Mouse (Mus musculus) spleen, postnatal 4 days (tissue): ENCODE results near the gene Dusp21.

ENCODE experiments used
- DNase-seq, 2 experiments: peaks; one replicate each; pipeline ENCODE4 v3.0.0; 2022; ENCODE audit warnings: low spot score in 2 of 2

The Dusp21 gene

DNA sequence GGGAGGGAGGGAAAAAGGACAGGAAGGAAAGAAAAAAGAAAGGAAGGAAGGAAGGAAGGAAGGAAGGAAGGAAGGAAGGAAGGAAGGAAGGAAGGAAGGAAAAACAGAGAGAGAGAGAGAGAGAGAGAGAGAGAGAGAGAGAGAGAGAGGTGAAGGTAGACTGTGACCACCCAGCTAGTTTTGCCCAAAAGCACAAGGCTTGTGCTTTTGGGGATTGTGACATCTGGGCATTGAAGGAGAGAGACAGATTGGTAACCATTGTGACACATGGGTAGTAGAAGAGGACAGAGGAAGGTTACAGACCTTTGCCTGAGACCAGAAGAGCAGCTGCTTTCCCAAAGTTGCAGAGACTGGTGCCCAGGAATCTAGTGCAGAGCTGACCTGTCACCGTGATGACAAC is at the start of gene Dusp21:
Dusp21 (plus strand) TSS at position 301 of the 400 bp plus-strand sequence.
- no peak for DNase-seq

DNA sequence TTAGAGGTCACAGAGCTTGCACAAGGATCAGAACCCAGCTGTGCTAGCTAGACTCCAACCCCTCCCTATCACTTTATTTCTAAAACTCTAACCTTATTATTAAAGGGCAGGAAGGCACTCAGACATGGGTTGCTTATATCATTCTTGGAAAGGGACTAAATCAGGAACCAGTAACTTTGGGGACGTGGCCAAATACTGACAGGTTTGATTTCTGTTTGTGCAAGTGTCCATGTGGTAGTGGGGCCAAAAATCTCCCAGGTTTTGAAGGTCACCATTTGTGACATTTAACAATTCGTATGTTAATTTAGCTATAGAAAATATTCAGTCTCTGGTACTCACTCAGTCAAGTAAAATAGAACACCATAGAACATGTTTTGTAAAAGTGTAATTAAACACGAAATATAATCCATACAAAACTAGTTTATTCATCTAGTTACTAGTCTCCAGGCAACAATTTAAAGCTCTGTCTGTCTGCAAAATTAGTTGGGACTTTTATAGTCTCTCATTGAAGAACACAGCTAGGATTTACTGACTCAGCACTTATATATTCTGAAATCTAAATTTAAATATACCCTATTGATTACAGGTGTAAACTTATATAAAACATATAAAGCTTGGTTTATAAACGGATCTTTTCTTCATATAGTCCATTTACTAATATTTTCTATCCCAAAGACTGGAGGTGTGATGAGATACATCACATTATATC is 15.2 kb downstream of the Dusp21 start:
- no peak for DNase-seq

DNA sequence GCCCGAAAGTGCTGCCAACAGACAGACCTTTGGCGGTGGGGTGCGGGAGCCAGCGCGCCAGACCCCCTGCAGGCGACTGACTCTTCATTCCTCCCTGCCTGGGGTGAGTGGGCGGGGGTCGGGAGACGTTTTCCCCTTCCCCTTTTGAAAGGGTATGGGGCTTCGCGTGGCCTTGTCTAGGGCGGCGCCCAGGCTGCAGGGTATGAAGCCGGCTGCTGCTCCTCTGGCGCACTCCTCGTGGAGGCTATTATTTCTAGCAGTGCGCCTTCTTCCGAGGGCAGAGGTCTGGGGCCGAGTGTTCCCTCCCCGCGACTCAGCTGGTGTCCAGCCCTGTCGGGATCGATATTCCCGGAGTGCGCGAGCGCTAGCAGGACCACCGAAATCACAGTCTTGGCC is 16.1 kb downstream of the Dusp21 start:
- DNase-seq = peak in 1 of 2 experiments; percentile 23

DNA sequence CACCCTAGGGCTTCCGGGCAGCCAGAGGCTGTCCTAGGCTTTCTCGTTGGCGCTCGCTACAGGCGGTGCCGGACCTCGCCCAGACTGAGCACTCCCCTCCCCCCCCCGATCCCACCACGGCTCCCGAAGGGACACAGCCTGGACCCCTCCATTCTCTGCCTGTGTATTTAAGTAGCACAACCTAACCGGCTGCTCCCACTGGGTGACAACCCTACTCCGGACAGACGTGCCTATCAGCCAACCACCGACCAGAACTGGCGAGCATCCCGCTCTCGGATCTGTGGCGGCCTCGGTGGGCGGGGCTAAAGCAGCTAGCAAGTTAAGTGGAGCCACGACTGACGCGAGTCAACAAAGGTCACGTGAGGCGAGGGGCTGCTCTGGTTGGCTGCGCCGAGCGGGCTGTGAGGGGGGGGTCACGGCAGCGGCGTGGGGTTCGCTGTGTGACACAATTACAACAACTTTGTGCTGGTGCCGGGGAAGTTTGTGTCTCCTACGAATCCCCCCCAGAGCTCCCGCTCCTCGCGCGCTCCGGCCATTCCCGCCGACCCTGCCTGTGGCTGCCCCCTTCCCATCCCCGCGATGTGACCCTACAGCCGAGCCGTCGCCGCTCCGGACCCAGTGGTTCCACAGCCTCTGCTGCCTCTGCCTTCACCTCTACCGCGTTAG is 16.7 kb downstream of the Dusp21 start, which contains the start of gene Kdm6a:
Kdm6a (plus strand) TSS at position 384 of the 666 bp plus-strand sequence.
- DNase-seq = peak; percentile 97 to 100

DNA sequence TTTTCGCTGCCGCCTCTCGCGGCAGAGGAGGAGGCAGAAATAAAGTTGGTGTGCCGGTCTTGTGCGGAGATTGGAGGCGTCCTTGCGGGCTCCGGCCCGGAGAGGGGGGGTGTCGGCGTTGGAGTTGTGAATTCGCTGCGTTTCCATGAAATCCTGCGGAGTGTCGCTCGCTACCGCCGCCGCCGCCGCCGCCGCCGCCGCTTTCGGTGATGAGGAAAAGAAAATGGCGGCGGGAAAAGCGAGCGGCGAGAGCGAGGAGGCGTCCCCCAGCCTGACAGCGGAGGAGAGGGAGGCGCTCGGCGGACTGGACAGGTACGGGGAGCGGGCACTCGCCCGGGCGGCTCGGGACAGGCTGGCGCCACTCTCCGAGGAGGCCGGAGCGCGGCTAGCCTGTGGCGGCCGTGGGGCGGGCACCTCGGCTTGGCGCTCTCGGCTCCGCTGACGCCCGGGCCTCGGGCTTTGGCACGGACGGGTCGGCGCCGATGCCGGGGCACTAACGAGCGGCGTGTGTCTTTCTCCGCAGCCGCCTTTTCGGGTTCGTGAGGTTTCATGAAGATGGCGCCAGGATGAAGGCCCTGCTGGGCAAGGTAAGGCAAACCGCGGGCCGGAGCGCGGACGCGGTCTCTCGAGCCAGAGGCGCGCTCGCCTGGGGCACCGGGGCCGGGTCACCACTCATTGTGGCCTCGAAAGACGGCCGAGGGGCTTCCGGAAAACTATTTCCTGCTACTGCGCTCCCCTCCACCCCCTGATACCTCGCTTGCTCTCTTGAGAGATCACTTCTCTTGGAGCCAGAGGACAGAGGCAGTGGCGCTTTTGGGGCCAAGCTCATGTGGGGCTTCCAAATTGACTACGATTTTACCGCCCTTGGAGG is 17.4 kb downstream of the Dusp21 start:
- peak; percentile 47 to 87 for DNase-seq

DNA sequence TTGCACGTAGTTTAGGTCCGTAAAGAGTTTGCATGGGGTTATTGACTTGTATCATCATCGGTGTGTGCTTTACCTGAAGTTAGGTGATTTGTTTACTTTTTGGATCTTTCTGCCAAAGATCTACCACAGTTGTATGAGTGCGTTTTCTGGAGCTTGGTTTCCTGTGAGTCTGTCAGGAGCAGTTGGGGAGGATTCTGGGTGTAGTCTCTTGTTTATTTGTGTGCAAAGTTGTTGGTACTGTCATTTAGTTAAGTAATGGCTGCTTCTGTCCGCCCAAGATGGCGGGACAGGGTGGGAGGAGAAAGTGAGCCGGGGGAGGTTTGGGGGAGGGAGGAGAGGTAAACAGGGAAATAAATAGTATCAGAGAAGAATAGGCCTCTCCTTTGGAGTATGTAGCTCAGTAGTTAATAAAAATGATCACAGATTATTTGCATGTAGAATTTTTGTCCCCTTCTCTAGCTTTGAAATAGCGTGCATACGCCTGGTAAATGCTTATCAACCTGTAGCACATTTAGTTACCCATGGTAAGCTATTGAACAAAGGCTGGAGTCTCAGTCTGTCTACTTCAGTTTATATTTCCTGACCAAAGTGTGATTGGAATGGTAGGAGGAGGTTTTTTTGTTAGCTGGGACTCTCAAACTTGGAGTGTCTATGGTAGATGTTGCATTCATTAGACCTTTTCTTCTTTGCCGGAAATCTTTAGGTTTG is 18.4 kb downstream of the Dusp21 start:
- DNase-seq = peak; percentile 27 to 71

DNA sequence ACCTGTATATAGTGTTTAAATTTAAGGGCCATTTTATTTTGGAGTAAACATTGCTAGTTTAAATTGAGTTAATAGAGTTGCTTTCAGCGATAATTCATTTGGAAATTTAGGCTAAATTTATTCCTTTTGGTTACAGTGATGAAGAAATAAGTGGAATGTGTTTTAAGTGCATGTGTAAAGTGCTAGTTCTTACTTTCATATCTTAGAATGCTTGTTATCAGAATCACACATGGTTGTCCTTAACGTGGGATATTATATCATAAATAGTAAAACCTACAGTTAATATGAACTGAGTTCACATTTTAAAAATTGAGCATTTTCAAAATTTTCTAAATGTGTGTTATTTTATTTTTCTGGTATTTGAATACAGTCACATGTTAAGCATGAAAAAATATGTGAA is 19.5 kb downstream of the Dusp21 start:
- DNase-seq = no peak

DNA sequence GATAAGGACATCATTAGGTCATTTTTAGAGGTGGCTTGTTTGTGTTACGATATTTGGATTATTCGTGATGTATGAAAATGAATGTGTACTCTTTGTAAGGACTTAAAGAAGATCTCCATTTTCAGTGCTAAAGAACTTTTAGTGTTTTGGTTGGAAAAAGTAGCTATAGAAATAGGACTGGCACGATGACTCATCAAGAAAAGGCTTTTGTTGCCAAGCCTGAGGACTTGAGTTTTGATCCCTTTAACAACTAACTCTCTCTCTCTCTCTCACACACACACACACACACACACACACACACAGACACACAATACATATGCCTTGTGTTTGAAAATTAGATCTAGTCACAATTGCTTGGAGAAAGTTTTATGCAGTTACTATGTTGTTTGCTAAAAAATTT is 21.3 kb downstream of the Dusp21 start:
- no peak for DNase-seq

DNA sequence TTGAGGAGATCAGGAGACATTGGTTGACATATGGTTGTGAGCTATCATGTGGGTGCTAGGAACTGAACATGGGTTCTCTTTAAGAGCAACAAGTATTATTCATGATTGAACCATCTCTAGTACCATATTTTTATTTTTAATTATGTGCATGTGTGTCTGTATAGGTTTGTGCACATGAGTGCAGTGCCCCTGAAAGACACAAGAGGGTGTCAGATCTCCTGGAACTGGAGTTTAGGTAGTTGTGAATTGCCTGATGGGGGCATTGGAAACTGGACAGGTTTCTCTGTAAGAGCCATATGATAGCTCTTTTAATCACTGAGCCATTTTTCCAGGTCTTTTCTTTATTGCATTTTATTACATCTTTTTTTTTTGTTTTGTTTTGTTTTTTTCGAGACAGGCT is 23.3 kb downstream of the Dusp21 start:
- no peak for DNase-seq

DNA sequence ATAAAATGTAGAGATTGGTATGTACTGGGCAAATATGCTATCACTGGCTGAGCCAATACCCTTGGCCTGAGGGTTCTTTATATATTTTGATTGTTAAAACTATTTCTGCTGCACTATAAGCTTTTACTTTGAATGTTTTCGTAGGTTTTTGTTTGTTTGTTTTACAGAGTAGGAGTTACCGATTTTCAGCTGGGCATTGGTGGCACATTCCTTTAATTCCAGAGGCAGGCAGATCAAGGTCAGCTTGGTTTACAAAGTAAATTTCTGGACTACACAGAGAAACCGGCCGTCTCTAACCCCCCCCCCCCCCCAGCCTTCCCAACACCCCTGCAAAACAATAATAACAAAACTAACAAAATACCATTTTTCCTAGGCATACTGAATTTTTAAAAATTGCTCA is 29.2 kb downstream of the Dusp21 start:
- no peak for DNase-seq

DNA sequence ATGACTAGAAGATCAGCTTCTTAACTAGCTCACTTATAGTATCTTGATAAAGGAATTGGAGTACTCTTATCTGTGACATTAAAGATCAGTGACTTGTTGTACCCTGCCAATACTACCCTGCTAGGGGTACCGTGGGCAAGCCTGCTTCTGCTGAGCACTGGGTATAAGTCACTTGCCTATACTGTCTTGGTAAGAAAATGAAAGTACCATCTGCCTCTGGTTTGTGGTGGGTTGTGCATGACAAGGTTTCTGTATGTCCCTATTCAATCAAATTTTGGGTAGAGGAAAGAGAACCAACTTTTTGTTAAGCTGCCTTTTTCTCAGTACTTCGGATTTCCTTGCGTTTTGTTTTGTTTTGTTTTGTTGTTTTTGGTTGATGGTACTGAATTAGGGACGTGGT is 32.1 kb downstream of the Dusp21 start:
- no peak for DNase-seq

DNA sequence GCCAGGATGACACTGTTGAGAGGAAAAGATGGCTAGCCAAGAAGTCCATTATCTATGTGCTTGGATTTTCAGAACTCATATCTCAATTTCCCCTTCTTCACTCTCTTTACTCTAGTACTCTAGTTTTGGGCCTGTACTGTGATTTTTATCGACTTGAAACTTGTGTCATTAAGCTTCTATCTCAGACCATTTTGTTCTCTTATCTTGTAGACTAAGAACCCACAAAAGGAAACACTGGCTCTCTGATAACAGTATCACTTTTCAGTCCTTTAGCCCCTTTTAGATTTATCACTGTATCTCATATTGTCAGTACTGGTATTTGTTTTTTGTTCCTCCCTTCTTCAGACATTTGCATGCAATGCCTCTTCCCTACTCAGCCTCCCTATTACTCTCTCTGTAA is 33.8 kb downstream of the Dusp21 start:
- DNase-seq = no peak

DNA sequence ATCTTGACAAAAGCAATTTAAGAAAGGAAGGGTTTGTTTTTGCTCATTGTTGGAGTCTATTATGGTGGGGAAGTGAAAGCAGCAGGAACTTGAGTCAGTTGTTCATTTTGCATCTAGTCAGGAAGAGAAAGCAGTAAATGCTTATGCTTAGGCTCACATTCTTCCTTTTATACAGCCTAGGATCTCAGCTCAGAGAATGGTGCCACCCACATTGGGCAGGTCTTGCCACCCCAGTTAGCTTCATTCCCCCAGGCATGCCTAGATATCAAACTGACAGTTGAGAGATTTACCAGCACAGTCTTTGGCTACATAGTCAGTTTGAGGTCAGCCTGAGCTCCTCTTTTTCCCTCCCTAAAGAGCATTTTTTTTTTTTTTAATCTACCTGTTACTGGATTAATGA is 41.5 kb downstream of the Dusp21 start:
- no peak for DNase-seq

DNA sequence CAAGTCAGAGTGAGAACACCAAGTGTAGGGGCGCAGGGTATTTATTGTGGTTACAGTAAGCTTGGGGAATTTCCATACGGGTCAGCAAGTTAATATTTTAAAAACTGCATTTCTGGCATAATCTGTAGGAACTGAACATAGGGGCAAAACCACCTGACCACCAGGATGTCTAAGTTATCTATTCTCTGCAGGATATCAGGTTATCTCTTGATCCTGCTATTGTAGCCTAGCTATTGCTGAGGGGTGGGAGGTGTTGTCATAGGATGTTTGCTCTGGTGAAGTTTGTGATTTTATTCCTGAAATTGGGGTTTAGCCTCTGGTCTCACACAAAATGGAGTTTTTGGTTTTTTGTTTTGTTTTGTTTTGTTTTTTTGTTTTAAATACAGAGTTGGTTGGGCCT is 42.6 kb downstream of the Dusp21 start:
- no peak for DNase-seq
